Mouse (Mus musculus): ENCODE results near the gene Slc13a4.
A peak's percentile ranks its signal among the peaks of the same experiment; 100 is the strongest.

The Slc13a4 gene

DNA sequence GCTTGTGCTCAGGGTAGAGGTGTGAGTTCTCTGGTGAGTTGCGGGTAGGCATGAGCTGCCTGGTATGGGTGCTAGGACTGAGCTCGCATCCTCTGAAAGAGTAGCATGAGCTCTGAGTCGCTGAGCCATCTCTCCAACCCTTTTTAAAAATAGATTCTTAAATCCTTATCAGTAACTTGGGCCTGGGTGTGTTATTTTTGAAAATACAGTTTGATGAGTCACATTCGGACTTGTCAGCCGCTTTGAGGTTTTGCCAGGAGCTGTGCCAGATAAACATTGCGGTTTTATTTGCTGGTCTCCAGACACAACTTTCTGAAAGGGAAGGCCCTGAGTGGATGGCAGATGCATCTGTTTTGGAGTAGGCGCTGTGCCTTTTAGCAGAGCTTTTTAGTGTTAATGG, 51.2 kb downstream of the Slc13a4 start:
- DNase-seq (ENCODE audit: low spot score in 2 of 2): no peak

DNA sequence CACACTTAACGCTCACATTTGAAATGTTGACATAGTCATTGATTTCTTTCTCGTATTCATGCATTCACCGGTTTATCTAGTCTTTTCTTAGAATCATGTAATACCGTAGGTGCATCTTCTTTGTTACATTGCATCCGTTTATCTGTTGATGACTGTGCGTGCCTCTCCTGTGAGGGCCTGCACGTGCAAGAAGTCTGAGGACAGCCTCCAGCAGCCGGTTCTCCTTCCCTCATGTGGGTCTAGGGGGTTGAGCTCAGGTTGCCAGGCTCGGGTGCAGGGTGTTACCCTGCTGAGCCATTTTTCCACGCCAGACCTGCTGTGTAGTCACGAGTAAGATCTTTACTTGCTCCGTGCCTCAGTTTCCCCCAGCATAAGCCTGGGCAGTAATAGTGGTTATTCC, 52.9 kb downstream of the Slc13a4 start:
- no peak for DNase-seq (ENCODE audit: low spot score in 2 of 2)

- DNase-seq (ENCODE audit: low spot score in 2 of 2): no peak
Measured at GRCm38 (mm10) chr6:35254136-35254904, 53.6 kb downstream of the Slc13a4 start.

- DNase-seq (ENCODE audit: low spot score in 2 of 2): no peak
Measured at GRCm38 (mm10) chr6:35253474-35253873, 54.5 kb downstream of the Slc13a4 start.

GRCm38 (mm10) chr6:35252477-35253346, 55.2 kb downstream of the Slc13a4 start:
- DNase-seq (ENCODE audit: low spot score in 2 of 2): peak; percentile 83 to 94

GRCm38 (mm10) chr6:35251807-35252476, 56.0 kb downstream of the Slc13a4 start:
- DNase-seq (ENCODE audit: low spot score in 2 of 2): no peak

- DNase-seq (ENCODE audit: low spot score in 2 of 2): peak in 1 of 2 experiments; percentile 18
Measured at GRCm38 (mm10) chr6:35245086-35245485, 62.8 kb downstream of the Slc13a4 start.

GRCm38 (mm10) chr6:35243989-35244388, 63.9 kb downstream of the Slc13a4 start:
- no peak for DNase-seq (ENCODE audit: low spot score in 2 of 2)

- DNase-seq (ENCODE audit: low spot score in 2 of 2): no peak
Measured at GRCm38 (mm10) chr6:35243252-35243651, 64.7 kb downstream of the Slc13a4 start.

DNA sequence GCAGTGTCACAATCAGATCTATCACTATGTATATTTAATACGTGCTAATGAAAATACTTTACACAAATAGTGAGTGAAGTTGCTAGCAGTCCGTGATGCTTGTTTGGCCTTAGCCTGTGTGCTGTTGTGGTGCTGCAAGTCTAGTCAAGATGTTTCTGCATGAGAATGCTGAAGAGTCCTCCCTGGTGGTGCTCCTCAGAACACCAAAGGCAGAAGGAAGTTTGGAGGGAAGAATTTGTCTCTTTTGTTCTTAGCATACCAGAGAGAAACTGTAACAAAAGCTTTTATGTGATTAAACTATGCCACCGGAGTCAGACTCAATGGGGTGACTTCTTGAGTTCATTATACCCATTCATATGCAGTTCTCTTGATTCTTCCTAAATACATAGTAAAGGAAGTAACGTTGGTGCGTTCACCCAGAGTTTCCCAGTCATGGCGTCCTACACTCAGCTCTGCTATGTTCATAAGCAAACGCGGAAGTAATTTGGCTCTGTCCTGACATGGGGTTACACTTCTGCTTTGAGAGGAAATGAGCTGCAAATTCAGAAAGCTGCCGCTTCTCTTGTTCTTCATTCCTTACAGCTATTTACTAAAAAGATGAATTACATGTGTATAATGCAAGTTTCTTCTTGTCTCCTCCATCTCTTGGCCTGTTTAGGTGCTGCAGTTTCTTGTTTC, 71.7 kb downstream of the Slc13a4 start:
- DNase-seq (ENCODE audit: low spot score in 2 of 2): no peak

DNA sequence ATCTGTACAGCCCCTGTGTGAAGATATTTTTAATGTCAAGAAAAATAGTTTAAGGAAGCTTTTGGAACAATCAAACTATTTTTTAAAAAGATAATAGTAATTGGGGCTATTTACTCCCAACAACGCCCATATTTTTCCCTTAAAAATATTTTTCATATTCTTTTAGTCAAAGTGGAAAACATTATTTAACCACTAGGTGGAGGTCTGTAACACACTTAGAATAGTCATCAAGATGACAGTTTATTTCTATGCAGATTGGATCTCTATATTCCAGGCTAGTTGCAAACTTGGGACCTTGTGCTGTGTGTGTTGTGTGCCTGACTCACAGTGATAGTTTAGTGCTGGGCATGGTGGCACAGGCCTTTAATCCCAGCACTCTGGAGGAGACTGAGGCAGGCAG, 78.5 kb downstream of the Slc13a4 start:
- no peak for DNase-seq (ENCODE audit: low spot score in 2 of 2)

DNA sequence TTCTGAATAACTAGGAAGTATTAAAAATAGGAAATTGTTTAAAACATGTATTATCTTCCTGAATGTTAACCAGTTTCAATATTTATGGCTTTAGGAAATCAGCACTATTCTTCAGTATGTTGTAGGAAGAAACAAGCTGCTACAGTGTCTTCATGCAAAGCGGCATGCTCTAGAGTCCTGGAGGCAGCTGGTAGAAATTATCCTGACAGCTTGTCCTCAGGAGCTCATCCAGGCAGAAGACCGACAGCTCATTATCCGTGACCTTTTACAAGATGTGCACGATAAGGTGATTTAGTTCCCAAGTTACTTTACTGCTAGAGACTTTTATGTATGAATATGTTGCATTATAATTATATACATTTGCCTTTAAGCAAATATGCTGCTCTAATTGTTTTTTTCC, 82.2 kb downstream of the Slc13a4 start:
- DNase-seq (ENCODE audit: low spot score in 2 of 2): no peak
